Mouse (Mus musculus): ENCODE measurements at regions not wholly inside any gene's neighbourhood (a gene's known extent, or its start where the extent isn't known, plus 50 kb on each side); places are given as distances from the start of the nearest gene placed in this dataset.

DNA sequence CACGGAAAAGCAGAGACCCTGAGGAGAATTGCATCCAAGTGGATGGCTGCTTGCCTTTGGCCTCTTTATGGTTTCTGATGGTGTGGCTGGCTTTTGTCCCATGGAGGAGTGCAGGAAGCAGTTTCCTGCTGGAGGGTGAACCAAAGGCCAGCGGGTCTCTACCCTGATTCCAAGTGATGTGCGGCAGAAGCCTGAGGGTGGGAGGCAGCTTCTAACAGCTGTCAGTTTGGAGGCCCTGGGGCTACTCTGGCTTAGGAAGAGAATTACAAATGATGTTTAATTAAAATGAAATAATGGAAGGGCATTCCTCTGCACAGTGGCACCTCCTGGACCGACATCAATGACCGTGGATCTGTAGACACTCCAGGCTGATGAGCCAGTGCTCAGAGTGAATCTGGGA, 545.0 kb downstream of the Slc4a3 start:
- Histone ChIP-seq H3K4me2 (ENCODE audit: low read depth, low read length) (no peak overlapping the region), H3K27me3 (ENCODE audit: control insufficient read depth, insufficient read depth, low read length) (no peaks in the 10 kb centered on the region), H3K27ac (ENCODE audit: low read depth) (no peak overlapping the region), H3K4me3 (ENCODE audit: low read depth, low read length) (no peak overlapping the region), H3K9me3 (replicated peaks; ENCODE audit: control insufficient read depth, low read length) (no peaks in the 10 kb centered on the region), H3K4me1 (ENCODE audit: control insufficient read depth, insufficient read depth) (no peaks in the 10 kb centered on the region), H3K36me3 (replicated peaks; ENCODE audit: control insufficient read depth, insufficient read depth, low read length) (no peaks in the 10 kb centered on the region), H3K9ac (replicated peaks; ENCODE audit: low read depth, low read length) (no peak overlapping the region)
- no peak for TF ChIP-seq EP300 (IDR thresholded peaks at IDR 0.05; ENCODE audit: low read depth)
- TF ChIP-seq CTCF (IDR thresholded peaks at IDR 0.05; ENCODE audit: low read depth), result no peak
- ATAC-seq (ENCODE audit: insufficient read depth, low read depth) (no peak), DNase-seq (ENCODE audit: low spot score) (no peak)
- 65% methylated on average over 5 of the region's 5 CpGs for WGBS

DNA sequence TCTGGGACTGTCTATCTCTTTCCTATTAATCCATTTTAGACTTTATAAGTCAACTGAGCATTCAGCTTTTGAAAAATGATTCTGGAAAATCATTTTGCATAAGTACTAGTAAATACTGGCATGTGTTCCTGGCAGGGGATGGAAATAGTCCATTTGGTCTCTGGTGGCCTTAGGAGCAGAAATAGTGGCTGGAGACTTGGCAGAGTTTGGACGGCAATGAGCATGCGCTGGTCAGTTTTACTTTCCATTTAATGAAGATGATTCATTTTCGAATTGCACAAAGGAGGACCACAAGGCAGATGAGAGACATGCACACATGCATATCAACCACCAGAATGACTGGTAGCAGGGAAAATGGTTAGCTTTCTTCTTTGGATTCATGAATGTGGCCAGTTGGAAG, 567.2 kb downstream of the Slc4a3 start:
- WGBS, result 72% methylated on average over 3 of the region's 3 CpGs
- H3K4me3 ChIP-seq (ENCODE audit: low read depth, low read length), result no peak overlapping the region
- no peaks in the 10 kb centered on the region for H3K4me1 ChIP-seq (ENCODE audit: control insufficient read depth, insufficient read depth)
- TF ChIP-seq EP300 (IDR thresholded peaks at IDR 0.05; ENCODE audit: low read depth), result no peak
- TF ChIP-seq CTCF (IDR thresholded peaks at IDR 0.05; ENCODE audit: low read depth), result no peak
- H3K36me3 ChIP-seq (replicated peaks; ENCODE audit: control insufficient read depth, insufficient read depth, low read length), result no peaks in the 10 kb centered on the region
- ATAC-seq (ENCODE audit: insufficient read depth, low read depth) (no peak), DNase-seq (ENCODE audit: low spot score) (no peak)
- H3K9me3 ChIP-seq (replicated peaks; ENCODE audit: control insufficient read depth, low read length), result no peaks in the 10 kb centered on the region
- no peak overlapping the region for H3K9ac ChIP-seq (replicated peaks; ENCODE audit: low read depth, low read length)
- H3K27ac ChIP-seq (ENCODE audit: low read depth), result no peak overlapping the region
- H3K4me2 ChIP-seq (ENCODE audit: low read depth, low read length), result no peak overlapping the region
- no peaks in the 10 kb centered on the region for H3K27me3 ChIP-seq (ENCODE audit: control insufficient read depth, insufficient read depth, low read length)

- Histone ChIP-seq H3K9me3 (replicated peaks; ENCODE audit: control insufficient read depth, low read length) (no peaks in the 10 kb centered on the region), H3K4me3 (ENCODE audit: low read depth, low read length) (no peak overlapping the region), H3K36me3 (replicated peaks; ENCODE audit: control insufficient read depth, insufficient read depth, low read length) (no peaks in the 10 kb centered on the region), H3K27ac (ENCODE audit: low read depth) (no peak overlapping the region), H3K27me3 (ENCODE audit: control insufficient read depth, insufficient read depth, low read length) (no peaks in the 10 kb centered on the region), H3K4me1 (ENCODE audit: control insufficient read depth, insufficient read depth) (no peaks in the 10 kb centered on the region), H3K4me2 (ENCODE audit: low read depth, low read length) (no peak overlapping the region), H3K9ac (replicated peaks; ENCODE audit: low read depth, low read length) (no peak overlapping the region)
- no peak for ATAC-seq (ENCODE audit: insufficient read depth, low read depth)
- no peak for DNase-seq (ENCODE audit: low spot score)
- TF ChIP-seq EP300 (IDR thresholded peaks at IDR 0.05; ENCODE audit: low read depth) (no peak), CTCF (IDR thresholded peaks at IDR 0.05; ENCODE audit: low read depth) (no peak)
- 87% methylated on average over 4 of the region's 4 CpGs for WGBS
These were observed 574.8 kb downstream of the Slc4a3 start for GRCm38 (mm10) chr1:76120840-76121239.

GRCm38 (mm10) chr1:76130353-76130752, 584.3 kb downstream of the Slc4a3 start:
- Histone ChIP-seq H3K9ac (replicated peaks; ENCODE audit: low read depth, low read length) (no peak overlapping the region), H3K4me3 (ENCODE audit: low read depth, low read length) (no peak overlapping the region), H3K36me3 (replicated peaks; ENCODE audit: control insufficient read depth, insufficient read depth, low read length) (no peaks in the 10 kb centered on the region), H3K27ac (ENCODE audit: low read depth) (no peak overlapping the region), H3K9me3 (replicated peaks; ENCODE audit: control insufficient read depth, low read length) (no peaks in the 10 kb centered on the region), H3K4me2 (ENCODE audit: low read depth, low read length) (no peak overlapping the region), H3K27me3 (ENCODE audit: control insufficient read depth, insufficient read depth, low read length) (no peaks in the 10 kb centered on the region), H3K4me1 (ENCODE audit: control insufficient read depth, insufficient read depth) (peaks cover 5% of the 10 kb centered on the region; the same call in 1 of the 2 replicates)
- peak; percentile 20 for DNase-seq (ENCODE audit: low spot score)
- WGBS, result 36% methylated on average over 4 of the region's 4 CpGs
- TF ChIP-seq CTCF (IDR thresholded peaks at IDR 0.05; ENCODE audit: low read depth), result no peak
- TF ChIP-seq EP300 (IDR thresholded peaks at IDR 0.05; ENCODE audit: low read depth), result no peak
- peak; percentile 33 for ATAC-seq (ENCODE audit: insufficient read depth, low read depth)

GRCm38 (mm10) chr1:76136810-76137209, 590.7 kb downstream of the Slc4a3 start:
- Histone ChIP-seq H3K9me3 (replicated peaks; ENCODE audit: control insufficient read depth, low read length) (no peaks in the 10 kb centered on the region), H3K27ac (ENCODE audit: low read depth) (no peak overlapping the region), H3K9ac (replicated peaks; ENCODE audit: low read depth, low read length) (no peak overlapping the region), H3K36me3 (replicated peaks; ENCODE audit: control insufficient read depth, insufficient read depth, low read length) (no peaks in the 10 kb centered on the region), H3K27me3 (ENCODE audit: control insufficient read depth, insufficient read depth, low read length) (no peaks in the 10 kb centered on the region), H3K4me3 (ENCODE audit: low read depth, low read length) (no peak overlapping the region), H3K4me2 (ENCODE audit: low read depth, low read length) (no peak overlapping the region), H3K4me1 (ENCODE audit: control insufficient read depth, insufficient read depth) (no peaks in the 10 kb centered on the region)
- WGBS, result 83% methylated on average over 1 of the region's 1 CpGs
- no peak for TF ChIP-seq CTCF (IDR thresholded peaks at IDR 0.05; ENCODE audit: low read depth)
- ATAC-seq (ENCODE audit: insufficient read depth, low read depth), result no peak
- DNase-seq (ENCODE audit: low spot score), result no peak

DNA sequence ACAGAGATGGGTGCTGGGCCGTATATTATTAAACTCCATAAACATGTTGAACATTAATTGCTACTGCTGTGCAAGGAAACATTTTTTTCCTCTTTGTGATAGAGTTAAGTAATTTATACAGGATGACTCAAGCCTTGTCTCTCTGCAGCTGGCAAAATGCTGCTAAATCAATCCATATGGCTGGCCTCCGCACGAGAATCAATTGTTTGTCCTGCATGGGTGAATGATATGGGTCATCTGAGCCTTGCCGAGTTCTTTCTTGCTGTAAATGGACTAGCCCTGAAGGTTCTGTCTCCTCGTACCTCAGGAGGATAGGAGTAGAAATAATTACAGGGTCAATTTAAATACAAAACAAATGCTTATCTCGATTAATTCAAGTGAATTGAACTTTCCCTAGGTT, 591.6 kb downstream of the Slc4a3 start:
- DNase-seq (ENCODE audit: low spot score) (no peak), ATAC-seq (ENCODE audit: insufficient read depth, low read depth) (no peak)
- no peak overlapping the region for H3K4me2 ChIP-seq (ENCODE audit: low read depth, low read length)
- no peaks in the 10 kb centered on the region for H3K36me3 ChIP-seq (replicated peaks; ENCODE audit: control insufficient read depth, insufficient read depth, low read length)
- no peak overlapping the region for H3K27ac ChIP-seq (ENCODE audit: low read depth)
- no peak overlapping the region for H3K4me3 ChIP-seq (ENCODE audit: low read depth, low read length)
- H3K9me3 ChIP-seq (replicated peaks; ENCODE audit: control insufficient read depth, low read length), result no peaks in the 10 kb centered on the region
- no peaks in the 10 kb centered on the region for H3K4me1 ChIP-seq (ENCODE audit: control insufficient read depth, insufficient read depth)
- H3K9ac ChIP-seq (replicated peaks; ENCODE audit: low read depth, low read length), result no peak overlapping the region
- WGBS, result 84% methylated on average over 6 of the region's 6 CpGs
- TF ChIP-seq EP300 (IDR thresholded peaks at IDR 0.05; ENCODE audit: low read depth), result no peak
- no peak for TF ChIP-seq CTCF (IDR thresholded peaks at IDR 0.05; ENCODE audit: low read depth)
- no peaks in the 10 kb centered on the region for H3K27me3 ChIP-seq (ENCODE audit: control insufficient read depth, insufficient read depth, low read length)

Measured in heart, postnatal 0 days (tissue).